Mouse (Mus musculus) lung, embryonic 14.5 days (tissue): ENCODE results near the gene Serpinb6b. TPM values are rescaled to one million over a fixed set of nuclear protein-coding genes. Genes with fewer than 3 reads are reported as not detected.
"Not testable (repeated sequence)": the region's sequence is repeated elsewhere in the genome, so short reads cannot be mapped to it uniquely, and the experiment has no call there.

Source experiments
- ATAC-seq: fragments of 200-750 bp; cut with Nextera tagmentation; 2 replicates; pipeline ENCODE4 v1.8.0; 2017; ENCODE audit warnings: mild to moderate bottlenecking, moderate TSS enrichment, moderate library complexity; ENCODE audit not compliant: insufficient read depth
- DNase-seq: peaks from one replicate; pipeline ENCODE4 v3.0.0-alpha.2; 2015
- H3K27ac ChIP-seq: fragments of 300-500 bp; sonication (generic); 2 replicates; pipeline ENCODE4 v1.5.1; 2014; ENCODE audit warnings: low read depth, mild to moderate bottlenecking, moderate library complexity
- H3K27me3 ChIP-seq: fragments of 300-500 bp; sonication (generic); 2 replicates; pipeline ENCODE4 v1.6.1; 2014; ENCODE audit warnings: low read length, control low read depth; ENCODE audit not compliant: insufficient read depth
- H3K36me3 ChIP-seq: fragments of 300-500 bp; sonication (generic); 2 replicates; pipeline ENCODE4 v1.6.1; 2014; ENCODE audit warnings: control low read depth; ENCODE audit not compliant: insufficient read depth
- H3K4me1 ChIP-seq: fragments of 300-500 bp; sonication (generic); 2 replicates; pipeline ENCODE4 v1.6.1; 2014; ENCODE audit warnings: antibody characterized with exemption, control low read depth; ENCODE audit not compliant: insufficient read depth
- H3K4me2 ChIP-seq: fragments of 300-500 bp; sonication (generic); 2 replicates; pipeline ENCODE4 v1.6.1; 2014; ENCODE audit warnings: mild to moderate bottlenecking
- H3K4me3 ChIP-seq: fragments of 300-500 bp; sonication (generic); 2 replicates; pipeline ENCODE4 v1.5.1; 2014; ENCODE audit warnings: low read depth, low read length
- H3K9ac ChIP-seq: fragments of 300-500 bp; sonication (generic); 2 replicates; pipeline ENCODE4 v1.6.1; 2014
- H3K9me3 ChIP-seq: fragments of 300-500 bp; sonication (generic); 2 replicates; pipeline ENCODE4 v1.6.1; 2016; ENCODE audit warnings: low read depth, low read length, control low read depth
- CTCF ChIP-seq: IDR thresholded peaks from 2 replicates; pipeline ENCODE4 v1.5.1; 2016; ENCODE audit warnings: antibody characterized with exemption, low read depth
- WGBS: fragments of 180-500 bp; shearing (Covaris S2); extraction: QIAGEN DNeasy Blood & Tissue Kit; methylation state at CpG from one replicate; pipeline ENCODE4 v1.1.7; 2014; 5-methylcytosine and 5-hydroxymethylcytosine counted together
- polyA plus RNA-seq: library from polyadenylated mRNA; unstranded; fragments of >200 nt; fragmentation: Nextera tagmentation; extraction: Ambion mirVana; gene quantifications from 2 replicates; pipeline ENCODE4 v1.2.1, GENCODE M21; 2014

Serpinb6b gene
- polyA plus RNA-seq, 1 experiment from 2014 or later: 23.7 TPM

GRCm38 (mm10) chr13:32934706-32935381 lies 30.2 kb upstream of the Serpinb6b start:
- no peak for TF ChIP-seq CTCF
- Histone ChIP-seq H3K27me3 (no peaks in the 10 kb centered on the region), H3K4me2 (no peak overlapping the region), H3K4me1 (no peaks in the 10 kb centered on the region), H3K27ac (no peak overlapping the region), H3K9me3 (no peaks in the 10 kb centered on the region), H3K36me3 (no peaks in the 10 kb centered on the region), H3K4me3 (no peak overlapping the region), H3K9ac (no peak overlapping the region)
- ATAC-seq (no peak), DNase-seq (no peak)
- 0% methylated on average over 1 of the region's 1 CpGs for WGBS

GRCm38 (mm10) chr13:32938275-32938674 lies 26.7 kb upstream of the Serpinb6b start:
- WGBS: 66% methylated on average over 4 of the region's 4 CpGs
- not testable (repeated sequence) for ATAC-seq, H3K4me1 ChIP-seq, H3K27me3 ChIP-seq, H3K9ac ChIP-seq, H3K27ac ChIP-seq, H3K36me3 ChIP-seq, H3K4me3 ChIP-seq, H3K9me3 ChIP-seq, DNase-seq, H3K4me2 ChIP-seq

- 60% methylated on average over 3 of the region's 3 CpGs for WGBS
- DNase-seq: not testable (repeated sequence)
These were observed 25.8 kb upstream of the Serpinb6b start for GRCm38 (mm10) chr13:32939191-32939590.

GRCm38 (mm10) chr13:32956537-32956936 lies 8.5 kb upstream of the Serpinb6b start:
- no peak for TF ChIP-seq CTCF
- no peaks in the 10 kb centered on the region for H3K36me3 ChIP-seq
- H3K9me3 ChIP-seq: no peaks in the 10 kb centered on the region
- no peak overlapping the region for H3K4me2 ChIP-seq
- no peaks in the 10 kb centered on the region for H3K4me1 ChIP-seq
- no peak for ATAC-seq
- no peak overlapping the region for H3K9ac ChIP-seq
- H3K4me3 ChIP-seq: no peak overlapping the region
- no peak overlapping the region; the same call in 1 of the 2 replicates for H3K27ac ChIP-seq
- H3K27me3 ChIP-seq: no peaks in the 10 kb centered on the region
- no peak for DNase-seq
- WGBS: 49% methylated on average over 4 of the region's 4 CpGs

More at GRCm38 (mm10) chr13:32939191-32939590, 25.8 kb upstream of the Serpinb6b start:
- H3K9ac ChIP-seq, H3K4me1 ChIP-seq, ATAC-seq, H3K36me3 ChIP-seq, H3K27me3 ChIP-seq, H3K27ac ChIP-seq, H3K4me3 ChIP-seq, H3K4me2 ChIP-seq, H3K9me3 ChIP-seq: not testable (repeated sequence)

GRCm38 (mm10) chr13:32957917-32958316 lies 7.1 kb upstream of the Serpinb6b start:
- TF ChIP-seq CTCF: no peak
- ATAC-seq (no peak), DNase-seq (peak; percentile 46)
- no peak overlapping the region for H3K4me2 ChIP-seq
- no peaks in the 10 kb centered on the region for H3K9me3 ChIP-seq
- H3K27ac ChIP-seq: no peak overlapping the region
- H3K9ac ChIP-seq: no peak overlapping the region
- H3K4me3 ChIP-seq: no peak overlapping the region
- 46% methylated on average over 4 of the region's 4 CpGs for WGBS
- no peaks in the 10 kb centered on the region for H3K4me1 ChIP-seq
- H3K27me3 ChIP-seq: no peaks in the 10 kb centered on the region
- H3K36me3 ChIP-seq: no peaks in the 10 kb centered on the region

- H3K4me1 ChIP-seq, ATAC-seq, H3K27ac ChIP-seq, H3K9me3 ChIP-seq, DNase-seq, H3K4me3 ChIP-seq, H3K27me3 ChIP-seq, H3K9ac ChIP-seq, H3K4me2 ChIP-seq, H3K36me3 ChIP-seq: not testable (repeated sequence)
- 76% methylated on average over 7 of the region's 7 CpGs for WGBS
These were observed 6.5 kb upstream of the Serpinb6b start for GRCm38 (mm10) chr13:32958521-32958920.

- ATAC-seq: no peak
- 54% methylated on average over 9 of the region's 9 CpGs for WGBS
- peak; percentile 17 for DNase-seq
These were observed 837 bp upstream of the Serpinb6b start for GRCm38 (mm10) chr13:32963990-32964753.

More at GRCm38 (mm10) chr13:32963990-32964753, 837 bp upstream of the Serpinb6b start:
- no peak overlapping the region for H3K4me3 ChIP-seq
- no peak overlapping the region for H3K4me2 ChIP-seq
- H3K27me3 ChIP-seq: no peaks in the 10 kb centered on the region
- TF ChIP-seq CTCF: no peak
- no peaks in the 10 kb centered on the region for H3K9me3 ChIP-seq
- no peak overlapping the region for H3K9ac ChIP-seq
- no peaks in the 10 kb centered on the region for H3K36me3 ChIP-seq
- H3K4me1 ChIP-seq: no peaks in the 10 kb centered on the region
- peak overlapping the region; percentile 13; the same call in 1 of the 2 replicates for H3K27ac ChIP-seq
